Mouse (Mus musculus): ENCODE data around the gene Prr7.
"Not testable (repeated sequence)": the region's sequence is repeated elsewhere in the genome, so short reads cannot be mapped to it uniquely, and the experiment has no call there.

Gene Prr7

DNA sequence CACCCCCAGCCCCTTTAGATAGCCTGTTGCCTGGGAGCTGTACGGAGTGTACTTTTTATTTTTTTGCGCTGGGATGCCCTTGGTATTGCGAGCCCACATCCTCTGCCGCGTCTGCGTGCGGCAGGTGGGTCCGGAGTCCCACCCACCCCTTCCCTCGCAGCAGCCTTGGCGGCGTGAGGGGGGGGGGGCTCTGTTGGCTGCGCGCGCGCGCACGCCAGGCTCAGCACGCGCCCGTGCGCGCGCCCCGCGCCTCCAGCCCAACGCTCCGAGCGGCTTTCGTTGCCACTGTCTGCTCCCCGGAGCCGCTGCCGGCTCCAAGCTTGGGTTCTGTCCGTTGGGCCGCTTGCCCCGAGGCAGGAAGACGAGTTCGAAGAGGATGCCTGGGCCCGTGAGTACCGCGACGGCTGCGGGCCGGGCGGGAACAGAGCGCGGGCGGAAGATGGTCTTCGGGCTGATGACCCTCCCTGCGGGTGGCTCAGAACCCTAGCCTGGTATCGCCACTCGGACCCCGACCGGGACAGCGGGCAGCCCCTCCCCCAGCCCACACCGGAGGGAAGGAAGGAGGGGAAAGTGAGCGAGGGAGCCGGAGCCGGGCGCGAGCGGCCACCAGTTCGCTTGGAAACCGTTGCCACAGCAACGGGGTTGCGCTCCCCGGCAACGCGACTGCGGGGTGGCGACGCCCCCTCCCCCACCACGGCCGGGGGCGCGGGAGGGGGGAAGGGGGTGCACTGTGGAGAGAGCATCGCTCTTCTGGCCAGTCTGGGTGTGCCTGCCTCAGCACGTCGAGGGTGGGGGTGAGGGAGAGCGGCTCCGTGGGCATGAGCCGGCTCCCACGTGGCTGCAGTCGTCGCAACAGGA lies at the start of gene Prr7:
Gene Prr7 (plus strand): TSS at position 241 of the 858 bp plus-strand sequence.
- peak; percentile 70 for DNase-seq (ENCODE audit: low spot score)

DNA sequence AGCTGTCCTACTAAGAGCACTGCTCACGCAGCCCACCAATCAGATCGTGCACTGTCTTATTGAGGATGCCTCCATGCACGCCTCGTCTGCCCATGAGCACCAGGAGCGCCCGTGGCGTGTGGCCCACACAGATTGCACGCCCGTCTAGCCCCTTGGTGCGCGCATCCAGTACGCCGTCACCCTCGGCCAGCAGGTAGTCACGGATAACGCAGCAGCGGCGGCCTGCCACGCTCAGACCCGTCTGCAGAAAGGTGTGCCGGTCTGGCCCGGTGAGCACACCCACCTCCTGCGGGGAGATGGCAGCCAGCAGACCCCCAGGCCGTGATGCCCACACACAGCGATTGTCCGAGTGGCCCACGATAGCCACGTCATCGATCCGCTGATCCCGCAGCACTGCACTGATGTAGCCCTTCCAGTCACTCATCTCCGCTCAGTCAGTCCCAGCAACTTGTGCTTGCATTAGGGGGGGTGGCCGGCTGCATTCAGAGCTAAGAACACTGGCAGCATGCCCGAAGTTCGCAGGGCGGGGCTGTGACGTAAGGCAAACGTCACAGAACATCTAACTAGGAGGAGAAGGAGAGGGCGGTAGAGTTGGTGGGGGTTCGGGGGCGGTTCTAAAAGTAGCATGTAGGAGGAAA lies 49.2 kb upstream of the Prr7 start, which contains the start of gene Pfn3:
Gene Pfn3 (minus strand): TSS at position 490 of the 638 bp plus-strand sequence.
- DNase-seq (ENCODE audit: low spot score) = peak; percentile 73

DNA sequence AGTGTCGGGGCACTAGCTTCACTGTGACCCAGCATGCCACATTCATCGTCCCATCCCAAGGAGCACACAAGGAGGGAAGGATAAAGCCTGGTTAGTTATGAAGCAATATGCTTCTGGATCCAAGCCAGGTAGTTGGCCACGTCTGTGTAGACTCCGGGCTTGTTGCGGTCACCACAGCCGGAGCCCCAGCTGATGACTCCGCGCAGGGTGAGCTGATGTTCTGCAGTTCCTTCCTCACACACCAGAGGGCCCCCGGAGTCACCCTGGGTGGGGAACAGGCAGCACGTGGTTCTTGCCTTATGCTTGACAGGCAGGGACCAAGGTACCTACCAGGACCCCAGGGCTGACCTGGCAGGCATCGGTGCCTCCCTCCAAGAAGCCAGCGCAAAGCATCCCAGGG lies 46.1 kb upstream of the Prr7 start:
- DNase-seq (ENCODE audit: low spot score) = peak; percentile 85

DNA sequence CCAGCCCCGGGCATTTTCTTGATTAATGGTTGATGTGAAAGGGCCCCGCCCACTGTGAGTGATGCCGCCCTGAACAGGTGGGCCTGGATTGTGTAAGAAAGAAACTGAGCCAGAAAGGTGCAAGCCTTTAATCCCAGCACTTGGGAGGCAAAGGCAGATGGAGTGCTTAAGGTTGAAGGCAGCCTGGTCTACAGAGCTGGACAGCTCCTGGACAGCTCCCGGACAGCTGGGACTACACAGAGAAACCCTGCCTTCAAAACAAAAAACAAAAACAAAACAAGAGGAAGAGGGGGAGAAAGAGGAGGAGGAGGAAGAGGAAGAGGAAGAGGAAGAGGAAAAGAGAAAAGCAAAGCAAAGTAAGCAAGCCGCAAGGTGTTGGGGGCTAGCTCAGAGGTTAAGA lies 44.9 kb upstream of the Prr7 start:
- no peak for DNase-seq (ENCODE audit: low spot score)

DNA sequence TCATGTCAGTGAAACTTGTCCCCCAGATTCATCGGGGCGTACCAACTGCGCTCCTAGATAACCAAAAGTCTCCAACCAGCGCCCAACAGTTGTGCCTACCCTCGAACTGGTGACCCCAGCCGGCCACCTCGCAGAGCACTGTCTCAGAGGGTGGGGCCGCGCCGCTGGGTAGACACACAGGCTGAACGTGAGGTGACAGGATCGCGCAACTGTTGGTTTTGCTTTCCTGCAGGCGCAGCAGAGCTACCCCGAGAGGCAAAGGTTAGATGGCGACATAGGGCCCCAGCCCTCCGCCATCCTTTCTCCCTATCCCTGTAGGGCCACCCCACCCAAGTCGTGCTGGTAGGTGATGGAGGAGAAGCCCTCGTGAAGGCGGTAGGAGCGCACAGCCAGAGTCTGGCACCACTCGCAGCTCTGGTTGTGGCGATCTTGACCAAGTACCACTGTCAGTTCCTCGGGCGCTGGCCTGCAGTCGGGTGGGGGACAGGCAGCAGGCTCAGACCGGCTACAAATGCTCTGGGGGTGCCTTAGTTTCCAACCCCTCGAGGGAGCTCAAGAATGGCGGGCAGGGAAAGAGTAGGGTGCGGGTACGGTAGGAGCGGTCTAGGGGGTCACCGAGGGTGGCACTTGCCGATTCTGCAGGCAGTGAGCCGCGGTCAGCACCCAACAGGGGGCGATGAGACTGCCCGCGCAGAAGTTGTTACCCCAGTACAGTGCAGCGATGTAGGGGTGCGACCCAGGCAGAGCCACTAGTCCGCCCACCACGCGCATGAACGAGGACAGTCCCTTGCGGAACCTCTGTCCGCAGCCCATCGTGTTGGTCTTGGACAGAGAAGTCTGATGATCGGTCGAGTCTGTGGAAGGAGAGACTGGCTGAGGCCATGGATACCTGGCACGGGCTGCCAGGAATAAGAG lies 43.8 kb upstream of the Prr7 start:
- DNase-seq (ENCODE audit: low spot score) = no peak

DNA sequence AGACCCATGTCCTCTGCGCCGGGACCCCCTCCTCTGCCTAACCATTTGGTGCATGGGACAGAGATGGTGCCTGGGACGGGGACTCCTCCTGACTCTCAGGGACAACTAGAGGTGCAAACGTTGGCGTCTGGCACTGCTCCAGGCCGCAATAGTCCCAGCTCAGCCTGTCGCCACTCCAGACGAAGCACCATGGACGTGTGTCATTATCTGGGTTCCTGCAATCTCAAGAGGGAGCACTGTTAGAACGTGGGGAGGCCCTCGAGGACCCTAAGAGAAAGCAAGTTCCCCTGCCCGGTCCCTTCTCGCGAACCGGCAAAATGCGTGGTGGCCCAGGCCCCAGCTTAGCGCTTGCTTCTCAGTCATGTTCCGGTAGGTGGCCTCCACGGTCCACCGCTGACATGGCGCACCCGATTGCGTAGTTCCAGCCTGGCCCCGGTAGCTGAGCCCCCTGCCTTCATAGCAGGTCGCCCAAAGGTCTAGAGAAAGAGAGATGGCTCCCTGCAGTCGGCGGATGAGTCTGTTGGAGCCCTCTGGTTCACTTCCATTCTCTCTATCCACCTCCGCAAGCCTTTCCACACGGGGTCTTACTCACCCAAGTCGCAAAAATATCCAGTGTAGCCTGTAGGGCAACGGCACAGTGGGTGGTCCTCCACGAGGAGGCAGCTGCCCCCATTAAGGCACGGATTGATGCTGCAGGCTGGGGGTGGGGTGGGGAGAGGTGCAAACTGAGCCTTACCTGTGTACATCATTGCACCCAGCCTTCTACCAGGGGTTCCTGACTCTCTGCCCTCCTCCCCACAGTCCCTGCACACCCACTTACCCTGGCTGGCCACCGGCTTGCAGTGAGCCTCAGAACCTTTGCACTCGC lies 42.9 kb upstream of the Prr7 start:
- peak; percentile 66 for DNase-seq (ENCODE audit: low spot score)

DNA sequence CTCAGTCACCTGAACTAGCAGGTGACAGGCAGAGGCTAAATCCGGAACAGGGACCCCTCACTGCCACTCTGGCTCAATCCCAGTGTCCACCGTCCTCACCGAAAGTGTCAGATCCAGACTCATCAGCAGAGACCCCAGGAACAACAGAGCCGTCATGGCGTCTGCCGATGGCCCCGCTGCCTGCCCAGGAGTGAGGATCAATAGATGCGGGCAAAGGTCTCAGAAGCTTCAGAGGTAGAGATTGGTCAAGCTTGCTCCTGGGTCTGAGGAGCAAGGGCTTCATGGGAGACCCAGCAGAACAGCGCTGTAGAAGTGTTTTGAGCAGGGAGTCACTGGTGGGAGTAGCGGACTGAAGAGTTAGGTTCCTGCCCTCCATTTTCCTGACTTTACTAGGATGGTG lies 37.5 kb upstream of the Prr7 start, which contains the start of gene F12:
Gene F12 (minus strand): TSS at position 181 of the 400 bp plus-strand sequence.
- DNase-seq (ENCODE audit: low spot score) = no peak

DNA sequence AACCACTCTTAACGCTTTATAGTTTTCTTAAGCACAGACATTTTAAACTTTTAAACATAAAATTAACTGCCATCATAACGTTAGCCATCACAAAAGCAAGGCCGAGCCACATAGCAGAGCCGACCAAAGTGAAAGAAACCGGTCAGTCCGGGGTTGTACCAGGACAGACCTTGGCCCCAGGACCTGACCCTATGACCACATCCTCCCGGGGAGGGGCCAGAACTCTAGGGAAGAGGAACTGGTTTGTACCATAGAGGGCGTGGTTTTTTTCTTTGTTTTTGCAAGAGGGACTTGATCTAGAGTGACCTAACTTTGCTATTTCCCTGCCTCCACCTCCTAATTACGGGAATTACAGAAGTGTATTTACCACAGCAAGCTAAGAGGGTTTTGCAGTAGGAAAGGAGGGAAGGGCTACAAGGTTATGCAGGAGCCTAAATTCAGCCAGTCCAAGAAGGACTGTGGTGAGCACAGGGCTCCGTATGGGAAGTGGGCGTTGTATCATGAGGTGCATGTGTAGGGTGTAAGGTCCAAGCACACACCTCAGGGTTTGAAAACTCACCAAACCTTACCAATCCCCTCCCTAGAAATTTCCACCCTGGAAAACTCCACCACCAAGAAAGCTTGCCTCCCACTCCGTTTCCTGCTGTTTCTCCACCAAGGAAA lies 34.7 kb upstream of the Prr7 start:
- no peak for DNase-seq (ENCODE audit: low spot score)

DNA sequence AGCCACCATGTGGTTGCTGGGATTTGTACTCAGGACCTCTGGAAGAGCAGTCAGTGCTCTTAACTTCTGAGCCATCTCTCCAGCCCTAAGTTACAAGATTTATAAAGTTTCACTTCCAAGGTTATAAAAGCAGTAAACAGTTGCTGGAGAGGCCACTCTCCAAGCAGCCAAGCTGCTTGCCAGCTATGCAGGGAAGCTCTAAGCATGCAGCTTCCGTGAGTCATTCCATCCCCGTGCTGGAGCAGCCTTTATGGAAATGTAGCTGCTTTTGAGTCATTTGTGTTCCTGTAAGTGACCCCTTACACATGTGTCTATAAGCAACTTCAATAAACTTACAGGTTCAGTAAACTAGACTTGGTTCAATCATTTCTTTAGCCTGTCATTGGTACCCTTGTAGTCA lies 33.5 kb upstream of the Prr7 start:
- no peak for DNase-seq (ENCODE audit: low spot score)

DNA sequence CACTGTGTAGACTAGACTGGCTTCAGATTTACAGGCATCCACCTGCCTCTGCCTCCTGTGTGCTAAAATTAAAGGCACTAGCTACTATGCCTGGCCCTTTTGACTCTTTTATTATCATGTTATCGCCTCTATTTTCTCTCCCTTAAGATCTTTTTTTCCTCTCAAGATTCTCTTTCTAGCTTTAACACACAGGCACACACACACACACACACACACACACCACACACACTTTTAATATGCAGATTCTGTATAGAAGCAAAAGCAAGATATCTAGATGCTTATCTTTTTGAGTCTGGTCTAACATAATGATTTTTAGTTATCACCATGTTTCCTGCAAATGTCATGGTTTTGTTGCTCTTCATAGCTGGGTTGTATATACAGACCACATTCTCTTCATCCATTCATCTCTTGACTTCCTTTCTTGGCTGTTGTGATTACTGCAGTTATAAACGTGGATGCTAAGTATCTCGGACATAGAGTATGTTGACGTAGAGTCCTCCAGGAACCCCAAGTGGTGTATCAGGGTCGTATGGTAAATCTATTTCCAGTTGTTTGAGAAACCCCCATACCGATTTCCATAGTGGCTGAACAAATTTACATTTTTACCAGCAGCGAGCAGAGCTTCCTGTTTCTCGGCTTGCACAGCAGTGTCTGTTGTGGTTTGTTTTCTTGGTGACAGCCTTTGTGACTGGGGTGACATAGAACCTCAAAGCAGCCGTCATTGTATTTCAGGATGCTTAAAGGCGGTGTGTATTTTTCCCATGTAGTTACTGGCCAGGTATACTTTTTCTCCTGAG lies 32.0 kb upstream of the Prr7 start:
- DNase-seq (ENCODE audit: low spot score) = no peak

DNA sequence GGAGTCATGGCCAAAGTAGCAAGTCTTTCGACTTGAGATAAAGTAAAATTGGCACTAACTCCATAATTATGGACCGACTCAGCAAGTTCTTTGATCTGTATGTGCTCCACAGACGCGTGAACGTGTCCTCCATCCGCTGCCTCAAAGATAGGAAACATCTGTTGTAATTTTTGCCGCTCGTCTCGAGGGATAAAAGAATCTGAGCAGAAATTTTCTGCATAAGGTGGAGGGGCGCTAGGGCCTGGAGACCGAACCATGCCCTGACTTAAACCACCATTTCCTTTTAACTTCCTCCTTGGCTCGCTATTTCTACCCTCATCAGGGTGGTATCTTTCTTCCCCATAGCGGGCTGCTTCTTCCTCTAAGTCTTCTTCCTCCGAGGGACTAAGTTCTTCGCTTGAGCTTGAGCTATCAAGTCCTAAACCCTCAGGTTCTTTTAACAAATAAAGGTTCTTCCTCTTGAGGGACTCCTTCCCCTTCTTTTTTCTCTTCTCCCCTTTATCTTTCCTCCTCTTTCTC lies 26.9 kb upstream of the Prr7 start:
- not testable (repeated sequence) for DNase-seq (ENCODE audit: low spot score)

DNA sequence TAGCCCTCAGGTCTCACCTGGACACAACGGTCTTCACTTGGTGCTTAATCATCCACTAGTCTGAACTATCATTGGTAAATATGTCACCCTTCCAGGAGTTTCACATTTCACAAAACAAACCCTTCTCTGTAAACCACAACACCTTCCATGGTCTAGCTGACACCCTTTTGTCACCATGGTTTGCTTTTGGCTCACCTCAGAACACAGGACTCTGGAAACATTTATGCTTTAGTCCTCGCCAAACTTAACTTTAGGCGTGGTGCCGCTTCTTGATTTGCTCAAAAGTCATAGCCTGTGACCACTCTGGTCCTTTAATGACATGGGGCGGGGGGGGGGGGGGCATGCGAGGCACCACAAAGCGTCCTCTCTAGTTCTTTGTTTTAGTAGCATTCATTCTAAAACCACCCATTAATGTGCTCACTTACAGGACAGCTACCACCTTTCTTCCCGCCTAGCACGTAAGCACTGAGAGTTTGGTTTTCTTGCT lies 20.2 kb upstream of the Prr7 start:
- DNase-seq (ENCODE audit: low spot score) = no peak

DNA sequence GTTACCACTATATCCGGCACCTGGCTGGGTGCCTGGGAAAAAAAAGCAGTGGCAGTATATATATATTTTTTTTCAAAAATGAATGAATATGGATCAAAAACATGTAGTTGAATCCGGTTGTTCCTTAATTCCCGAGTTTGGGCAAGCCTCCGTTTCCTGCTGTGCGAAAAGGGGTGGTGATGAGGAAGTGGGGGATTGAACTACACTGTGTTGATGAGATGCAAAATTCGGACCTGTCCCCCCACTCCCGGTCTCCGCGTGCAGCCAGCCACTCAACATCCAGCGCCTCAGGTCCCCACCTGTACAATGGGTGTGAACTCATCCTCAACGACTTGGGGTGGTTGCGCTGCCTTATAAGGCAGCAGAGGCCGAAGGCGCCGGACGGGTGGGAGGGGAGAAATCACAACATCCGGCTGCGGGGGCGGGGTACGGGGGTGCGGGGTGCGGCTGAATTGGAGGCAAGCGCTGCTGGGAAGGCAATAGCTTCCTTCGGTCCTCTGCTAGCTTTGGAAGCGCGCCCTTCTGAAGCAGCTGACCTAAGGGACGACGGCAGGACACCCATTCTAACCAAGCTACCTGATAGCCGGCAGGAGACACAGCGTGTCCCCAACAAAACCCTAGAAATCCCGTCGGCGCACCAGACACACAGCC lies 19.7 kb upstream of the Prr7 start:
- no peak for DNase-seq (ENCODE audit: low spot score)

DNA sequence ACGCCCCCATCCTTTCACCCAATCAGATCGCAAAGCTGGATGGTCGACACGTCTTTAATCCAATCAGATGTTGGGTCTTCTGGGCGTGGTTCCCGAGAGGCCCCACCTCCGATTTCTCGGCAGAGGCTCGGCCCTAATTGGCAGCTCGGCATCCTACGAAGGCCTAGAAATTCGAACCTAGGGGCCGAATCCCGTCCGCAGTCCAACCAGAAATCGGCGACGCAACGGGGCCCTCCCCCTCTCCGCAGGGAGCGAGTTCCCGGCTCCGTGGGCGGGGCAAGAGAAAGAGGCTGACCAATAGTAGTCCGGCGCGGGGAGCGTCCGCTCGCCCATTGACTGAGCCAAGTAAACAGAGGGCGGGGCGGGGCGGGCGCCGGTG lies 19.1 kb upstream of the Prr7 start, which contains the start of gene Grk6:
Gene Grk6 (plus strand): TSS at position 136 of the 379 bp plus-strand sequence.
- DNase-seq (ENCODE audit: low spot score) = peak; percentile 100

DNA sequence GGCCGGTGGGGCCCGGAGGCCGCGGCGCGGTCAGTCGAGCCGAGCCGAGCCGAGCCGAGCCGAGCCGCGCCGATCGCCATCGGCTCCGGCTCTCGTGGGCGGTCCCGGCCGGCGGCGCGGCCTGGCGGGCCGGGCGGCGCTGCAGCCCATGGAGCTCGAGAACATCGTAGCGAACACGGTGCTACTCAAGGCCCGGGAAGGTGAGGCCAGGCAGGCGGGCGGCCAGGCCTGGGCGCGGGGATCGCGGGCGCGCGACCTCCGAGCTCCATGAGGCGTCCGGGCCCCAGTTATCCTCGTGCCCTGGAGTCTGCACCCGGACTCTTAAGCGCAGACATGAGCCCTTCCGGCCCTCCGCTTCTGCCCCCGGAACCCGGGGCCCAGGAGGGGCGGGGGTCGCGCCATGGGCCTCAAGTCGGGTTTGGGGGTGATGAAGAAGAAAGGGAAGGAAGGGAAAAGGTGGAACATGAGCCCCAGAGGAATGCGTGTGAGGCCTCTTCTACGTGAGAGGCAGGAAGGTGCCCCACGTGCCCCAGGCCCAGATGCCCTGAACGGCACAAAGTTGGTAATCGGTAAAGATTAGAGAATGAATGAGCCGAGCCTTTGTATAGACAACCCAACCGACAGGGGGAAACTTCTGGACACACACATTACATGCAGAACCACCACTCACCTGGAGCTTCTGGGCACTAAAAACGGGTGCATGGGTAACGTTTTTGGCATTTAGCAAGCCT lies 18.5 kb upstream of the Prr7 start:
- DNase-seq (ENCODE audit: low spot score) = no peak

DNA sequence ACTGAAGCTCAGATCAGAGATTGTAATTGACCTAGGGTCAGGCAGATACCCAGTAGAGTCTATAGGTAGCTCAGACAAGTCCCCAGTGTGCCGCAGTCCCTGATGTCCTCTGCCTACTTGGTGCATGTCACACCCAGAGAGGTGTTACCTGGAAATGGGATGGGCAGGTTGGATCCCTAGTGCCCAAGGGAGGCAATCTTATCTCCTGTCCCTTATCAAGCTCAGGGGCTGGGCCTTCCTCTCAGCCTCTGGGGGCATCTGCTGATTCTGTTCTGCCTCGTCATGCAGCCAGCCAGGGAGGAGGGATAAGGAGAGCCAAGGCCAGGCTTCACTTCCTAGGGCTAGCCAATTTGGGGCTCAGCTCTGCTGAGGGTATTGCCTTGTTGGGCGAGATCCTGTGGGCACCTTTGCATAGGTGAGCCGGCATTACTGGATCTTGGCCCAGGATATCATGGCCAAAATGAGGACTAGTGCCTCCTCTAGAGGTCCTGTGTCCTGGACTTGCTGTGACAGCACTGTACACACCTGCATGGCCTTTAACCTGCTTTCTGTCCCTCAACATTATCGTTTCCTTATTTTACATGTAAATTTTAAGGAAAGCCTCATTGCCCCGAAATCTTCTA lies 17.5 kb upstream of the Prr7 start:
- DNase-seq (ENCODE audit: low spot score) = no peak

DNA sequence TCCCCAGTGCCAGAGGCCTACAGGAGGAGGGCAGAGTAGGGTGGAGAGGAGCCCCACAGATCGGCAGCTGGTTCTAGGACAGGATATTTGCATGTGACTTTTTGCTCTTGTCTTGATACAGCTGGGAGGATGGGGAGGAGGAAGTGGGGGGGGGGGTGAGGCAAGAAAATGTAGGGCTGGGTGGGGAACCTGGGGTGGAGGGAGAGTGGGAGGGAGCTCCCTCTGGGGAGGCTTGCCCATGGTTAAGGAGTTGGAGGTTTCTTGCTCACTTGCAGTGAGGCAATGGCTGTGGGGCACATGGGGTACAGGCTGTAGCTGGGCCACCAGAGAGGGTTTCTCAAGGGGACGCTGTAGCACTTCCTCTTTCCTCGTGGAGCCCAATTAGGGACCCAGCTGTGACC lies 16.5 kb upstream of the Prr7 start:
- no peak for DNase-seq (ENCODE audit: low spot score)

DNA sequence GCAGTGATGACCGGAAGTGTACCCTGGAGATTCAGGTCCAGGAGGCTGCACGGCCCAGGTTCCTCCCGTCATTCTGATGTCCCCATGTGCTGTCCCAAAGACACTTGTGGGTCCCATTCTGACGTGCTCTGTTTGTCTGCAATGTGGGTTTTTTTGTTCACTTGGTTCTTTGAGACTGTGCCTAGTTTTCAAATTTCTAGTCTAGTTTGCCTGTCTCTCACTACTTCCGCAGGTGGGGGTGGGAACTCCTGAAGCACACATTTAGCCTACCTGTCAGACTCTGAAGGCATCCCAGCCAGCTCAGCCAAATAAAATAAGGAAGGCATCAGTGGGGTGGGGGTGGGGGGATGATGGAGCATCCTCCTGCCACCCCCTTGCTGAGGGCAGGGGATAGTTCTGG lies 15.9 kb upstream of the Prr7 start:
- DNase-seq (ENCODE audit: low spot score) = no peak
